Mouse (Mus musculus) mouse embryonic stem cell (cell line): ENCODE data around the gene Hspbp1.

ENCODE experiments used
- in situ Hi-C, 2 experiments: fragments of 300-500 bp; cut with MboI; formaldehyde crosslinking; loops; 1 replicate in 1 of 2; 3 replicates in 1 of 2; pipeline ENCODE4 v1.14.3; 2019 to 2020; ENCODE audit warnings: low sequenced_read_pairs in 2 of 2, low pct_unique_long_range_greater_than_20kb in 1 of 2, mixed read lengths in 1 of 2; ENCODE audit not compliant: unreplicated experiment in 1 of 2

Hspbp1 gene

GRCm38 (mm10) chr7:4647992-4648391 lies 36.9 kb downstream of the Hspbp1 start:
- in situ Hi-C loops = no loop called here

GRCm38 (mm10) chr7:4647291-4647690 lies 37.6 kb downstream of the Hspbp1 start:
- in situ Hi-C loops = no loop called here

- in situ Hi-C loops = no loop called here
These were observed 38.1 kb downstream of the Hspbp1 start for GRCm38 (mm10) chr7:4646806-4647205.

- in situ Hi-C loops = no loop called here
These were observed 41.6 kb downstream of the Hspbp1 start for GRCm38 (mm10) chr7:4643225-4643624.

GRCm38 (mm10) chr7:4641956-4642355 lies 42.9 kb downstream of the Hspbp1 start:
- in situ Hi-C loops = no loop called here

- in situ Hi-C loops = no loop called here
These were observed 43.7 kb downstream of the Hspbp1 start for GRCm38 (mm10) chr7:4641155-4641554.

- in situ Hi-C loops = no loop called here
These were observed 48.7 kb downstream of the Hspbp1 start for GRCm38 (mm10) chr7:4636179-4636578.

- in situ Hi-C loops = no loop called here
These were observed 53.8 kb downstream of the Hspbp1 start, which contains the start of gene Tmem86b for GRCm38 (mm10) chr7:4631031-4631430. Gene Tmem86b, minus strand, starts transcription at chr7:4631422.

- in situ Hi-C loops = no loop called here
These were observed 54.7 kb downstream of the Hspbp1 start for GRCm38 (mm10) chr7:4630198-4630597.

- in situ Hi-C loops = no loop called here
These were observed 55.3 kb downstream of the Hspbp1 start for GRCm38 (mm10) chr7:4629586-4629985.

- in situ Hi-C loops = no loop called here
These were observed 58.9 kb downstream of the Hspbp1 start for GRCm38 (mm10) chr7:4625928-4626327.

GRCm38 (mm10) chr7:4624343-4624742 lies 60.5 kb downstream of the Hspbp1 start:
- in situ Hi-C loops = no loop called here

GRCm38 (mm10) chr7:4623544-4624189 lies 61.2 kb downstream of the Hspbp1 start:
- in situ Hi-C loops = no loop called here

- in situ Hi-C loops = no loop called here
These were observed 64.9 kb downstream of the Hspbp1 start for GRCm38 (mm10) chr7:4619979-4620378.

- in situ Hi-C loops = no loop called here
These were observed 71.0 kb downstream of the Hspbp1 start for GRCm38 (mm10) chr7:4613740-4614403.

- in situ Hi-C loops = no loop called here
These were observed 71.9 kb downstream of the Hspbp1 start for GRCm38 (mm10) chr7:4612956-4613355.

GRCm38 (mm10) chr7:4612386-4612785 lies 72.5 kb downstream of the Hspbp1 start:
- in situ Hi-C loops = no loop called here

GRCm38 (mm10) chr7:4611921-4612341 lies 72.9 kb downstream of the Hspbp1 start:
- in situ Hi-C loops = no loop called here

- in situ Hi-C loops = no loop called here
These were observed 73.4 kb downstream of the Hspbp1 start for GRCm38 (mm10) chr7:4611511-4611910.
